Mouse (Mus musculus) stomach, embryonic 16.5 days (tissue): ENCODE measurements around the gene Gm2115. TPM values are rescaled to one million over a fixed set of nuclear protein-coding genes. Genes with fewer than 3 reads are reported as not detected.

Source experiments
- ATAC-seq: fragments of 200-750 bp; cut with Nextera tagmentation; 2 replicates; pipeline ENCODE4 v1.8.0; 2017; ENCODE audit warnings: moderate number of reproducible peaks, moderate TSS enrichment; ENCODE audit not compliant: insufficient read depth, low FRiP score
- H3K27ac ChIP-seq: fragments of 300-500 bp; sonication (generic); 2 replicates; pipeline ENCODE4 v1.5.1; 2014; ENCODE audit warnings: low read length
- H3K27me3 ChIP-seq: fragments of 300-500 bp; sonication (generic); 2 replicates; pipeline ENCODE4 v1.6.1; 2014; ENCODE audit warnings: low read length, control low read depth, mixed read lengths; ENCODE audit not compliant: control insufficient read depth, insufficient read depth
- H3K36me3 ChIP-seq: fragments of 300-500 bp; sonication (generic); 2 replicates; pipeline ENCODE4 v1.6.1; 2014; ENCODE audit warnings: low read length; ENCODE audit not compliant: control insufficient read depth, insufficient read depth
- H3K4me1 ChIP-seq: fragments of 300-500 bp; sonication (generic); 2 replicates; pipeline ENCODE4 v1.6.1; 2014; ENCODE audit warnings: low read length, control low read depth, mixed read lengths; ENCODE audit not compliant: control insufficient read depth, insufficient read depth
- H3K4me2 ChIP-seq: fragments of 300-500 bp; sonication (generic); 2 replicates; pipeline ENCODE4 v1.6.1; 2014; ENCODE audit warnings: low read depth, low read length, mixed read lengths
- H3K4me3 ChIP-seq: fragments of 300-500 bp; sonication (generic); replicated peaks from 2 replicates; pipeline ENCODE4 v1.5.1; 2014; ENCODE audit warnings: mild to moderate bottlenecking, low read length
- H3K9ac ChIP-seq: fragments of 300-500 bp; sonication (generic); 2 replicates; pipeline ENCODE4 v1.6.1; 2014; ENCODE audit warnings: low read length
- H3K9me3 ChIP-seq: fragments of 300-500 bp; sonication (generic); replicated peaks from 2 replicates; pipeline ENCODE4 v1.6.1; 2016; ENCODE audit warnings: low read length, control low read depth; ENCODE audit not compliant: control insufficient read depth
- WGBS: fragments of 180-500 bp; shearing (Covaris S2); extraction: QIAGEN DNeasy Blood & Tissue Kit; methylation state at CpG from one replicate; pipeline ENCODE4 v1.1.7; 2014; 5-methylcytosine and 5-hydroxymethylcytosine counted together
- polyA plus RNA-seq: library from polyadenylated mRNA; unstranded; fragments of >200 nt; fragmentation: Nextera tagmentation; extraction: Ambion mirVana; gene quantifications from 2 replicates; pipeline ENCODE4 v1.2.1, GENCODE M21; 2015

Gm2115 gene
- polyA plus RNA-seq, 1 experiment from 2014 or later, result 3.3 TPM

GRCm38 (mm10) chr7:84594917-84595303, 66.2 kb downstream of the Gm2115 start:
- 0 out of 2 replicates have a peak overlapping the region, but pooled peaks have one; percentile 2 for H3K9ac ChIP-seq
- ATAC-seq, result no peak
- H3K27me3 ChIP-seq, result no peaks in the 10 kb centered on the region
- no peaks in the 10 kb centered on the region for H3K36me3 ChIP-seq
- no peak overlapping the region for H3K27ac ChIP-seq
- H3K4me1 ChIP-seq, result 0 out of 2 replicates have a peak, but pooled peaks cover 2% of the 10 kb centered on the region
- no peak overlapping the region for H3K4me2 ChIP-seq
- no peak overlapping the region for H3K4me3 ChIP-seq
- H3K9me3 ChIP-seq, result no peaks in the 10 kb centered on the region

- ATAC-seq, result no peak
- 81% methylated on average over 3 of the region's 3 CpGs for WGBS
- no peak overlapping the region for H3K4me3 ChIP-seq
- H3K4me2 ChIP-seq, result no peak overlapping the region
- H3K27me3 ChIP-seq, result no peaks in the 10 kb centered on the region
- H3K9ac ChIP-seq, result no peak overlapping the region
- 0 out of 2 replicates have a peak, but pooled peaks cover 2% of the 10 kb centered on the region for H3K4me1 ChIP-seq
- H3K36me3 ChIP-seq, result no peaks in the 10 kb centered on the region
- no peaks in the 10 kb centered on the region for H3K9me3 ChIP-seq
- H3K27ac ChIP-seq, result no peak overlapping the region
Measured at GRCm38 (mm10) chr7:84596002-84596401, 67.2 kb downstream of the Gm2115 start.

- no peak overlapping the region for H3K4me3 ChIP-seq
- 0 out of 2 replicates have a peak, but pooled peaks cover 2% of the 10 kb centered on the region for H3K4me1 ChIP-seq
- ATAC-seq, result no peak
- H3K9me3 ChIP-seq, result no peaks in the 10 kb centered on the region
- 77% methylated on average over 3 of the region's 3 CpGs for WGBS
- no peak overlapping the region for H3K27ac ChIP-seq
- H3K4me2 ChIP-seq, result no peak overlapping the region
- H3K36me3 ChIP-seq, result no peaks in the 10 kb centered on the region
- H3K27me3 ChIP-seq, result no peaks in the 10 kb centered on the region
- no peak overlapping the region for H3K9ac ChIP-seq
Measured at GRCm38 (mm10) chr7:84596633-84597032, 67.9 kb downstream of the Gm2115 start.

- Histone ChIP-seq H3K36me3 (no peaks in the 10 kb centered on the region), H3K27ac (no peak overlapping the region), H3K9me3 (no peaks in the 10 kb centered on the region), H3K4me1 (peaks cover 9% of the 10 kb centered on the region; the same call in 1 of the 2 replicates), H3K27me3 (no peaks in the 10 kb centered on the region), H3K4me3 (no peak overlapping the region), H3K4me2 (no peak overlapping the region), H3K9ac (no peak overlapping the region)
- 90% methylated on average over 2 of the region's 2 CpGs for WGBS
- no peak for ATAC-seq
Measured at GRCm38 (mm10) chr7:84600631-84601030, 71.9 kb downstream of the Gm2115 start.

GRCm38 (mm10) chr7:84601331-84601730, 72.6 kb downstream of the Gm2115 start:
- H3K27me3 ChIP-seq, result no peaks in the 10 kb centered on the region
- H3K4me1 ChIP-seq, result peaks cover 9% of the 10 kb centered on the region; the same call in 1 of the 2 replicates
- no peak overlapping the region for H3K4me3 ChIP-seq
- H3K9ac ChIP-seq, result no peak overlapping the region
- no peaks in the 10 kb centered on the region for H3K36me3 ChIP-seq
- no peak for ATAC-seq
- no peaks in the 10 kb centered on the region for H3K9me3 ChIP-seq
- 84% methylated on average over 3 of the region's 3 CpGs for WGBS
- no peak overlapping the region for H3K4me2 ChIP-seq
- H3K27ac ChIP-seq, result no peak overlapping the region

- ATAC-seq, result no peak
- H3K27ac ChIP-seq, result peak overlapping the region; percentile 27; the same call in 1 of the 2 replicates
- no peak overlapping the region for H3K4me2 ChIP-seq
- no peak overlapping the region for H3K9ac ChIP-seq
- no peaks in the 10 kb centered on the region for H3K9me3 ChIP-seq
- H3K36me3 ChIP-seq, result no peaks in the 10 kb centered on the region
- H3K4me3 ChIP-seq, result no peak overlapping the region
- H3K27me3 ChIP-seq, result no peaks in the 10 kb centered on the region
- peaks cover 9% of the 10 kb centered on the region; the same call in 1 of the 2 replicates for H3K4me1 ChIP-seq
- WGBS, result 68% methylated on average over 3 of the region's 3 CpGs
Measured at GRCm38 (mm10) chr7:84604501-84604900, 75.7 kb downstream of the Gm2115 start.

- Histone ChIP-seq H3K4me3 (peak overlapping the region; percentile 61), H3K27me3 (no peaks in the 10 kb centered on the region), H3K4me2 (peak overlapping the region; percentile 97), H3K4me1 (peaks cover 9% of the 10 kb centered on the region; the same call in 1 of the 2 replicates), H3K9me3 (no peaks in the 10 kb centered on the region), H3K36me3 (no peaks in the 10 kb centered on the region), H3K9ac (peak overlapping the region; percentile 70), H3K27ac (peak overlapping the region; percentile 6; the same call in 1 of the 2 replicates)
- no peak for ATAC-seq
- WGBS, result 10% methylated on average over 19 of the region's 19 CpGs
Measured at GRCm38 (mm10) chr7:84605033-84605687, 76.4 kb downstream of the Gm2115 start.

- Histone ChIP-seq H3K36me3 (no peaks in the 10 kb centered on the region), H3K4me1 (peaks cover 9% of the 10 kb centered on the region; the same call in 1 of the 2 replicates), H3K27me3 (no peaks in the 10 kb centered on the region), H3K4me2 (peak overlapping the region; percentile 97), H3K9me3 (no peaks in the 10 kb centered on the region), H3K27ac (peak overlapping the region; percentile 6; the same call in 1 of the 2 replicates), H3K9ac (peak overlapping the region; percentile 70), H3K4me3 (peak overlapping the region; percentile 61)
- 0% methylated on average over 36 of the region's 36 CpGs for WGBS
- peak; percentile 92 for ATAC-seq
Measured at GRCm38 (mm10) chr7:84605704-84606292, 77.0 kb downstream of the Gm2115 start.

- Histone ChIP-seq H3K27ac (peak within 1 kb of the TSS; percentile 6; the same call in 1 of the 2 replicates), H3K36me3 (no peaks in the 10 kb centered on the region), H3K4me2 (peak within 1 kb of the TSS; percentile 97), H3K9me3 (no peaks in the 10 kb centered on the region), H3K4me1 (peaks cover 9% of the 10 kb centered on the region; the same call in 1 of the 2 replicates), H3K4me3 (peak within 1 kb of the TSS; percentile 61), H3K27me3 (no peaks in the 10 kb centered on the region), H3K9ac (peak within 1 kb of the TSS; percentile 70)
- WGBS, result 2% methylated on average over 10 of the region's 10 CpGs
- ATAC-seq, result peak; percentile 73
Measured at GRCm38 (mm10) chr7:84606293-84606749, 77.6 kb downstream of the Gm2115 start, which contains the start of gene Fah. Gene Fah, minus strand, starts transcription at chr7:84606722.
